Mouse (Mus musculus) limb, embryonic 15.5 days (tissue): ENCODE measurements around the gene Eya4. TPM values are rescaled to one million over a fixed set of nuclear protein-coding genes. Genes with fewer than 3 reads are reported as not detected.

ENCODE experiments used
- ATAC-seq: fragments of 200-750 bp; cut with Nextera tagmentation; 2 replicates; pipeline ENCODE4 v1.8.0; 2017; ENCODE audit warnings: low read depth, moderate TSS enrichment; ENCODE audit not compliant: insufficient number of reproducible peaks, low FRiP score, low TSS enrichment
- H3K27ac ChIP-seq: fragments of 300-500 bp; sonication (generic); 2 replicates; pipeline ENCODE4 v1.5.1; 2015; ENCODE audit warnings: moderate library complexity, mild to moderate bottlenecking, inconsistent platforms
- H3K27me3 ChIP-seq: fragments of 300-500 bp; sonication (generic); 2 replicates; pipeline ENCODE4 v1.6.1; 2015; ENCODE audit warnings: inconsistent platforms
- H3K36me3 ChIP-seq: fragments of 300-500 bp; sonication (generic); 2 replicates; pipeline ENCODE4 v1.6.1; 2015; ENCODE audit warnings: inconsistent platforms
- H3K4me1 ChIP-seq: fragments of 300-500 bp; sonication (generic); 2 replicates; pipeline ENCODE4 v1.6.1; 2015; ENCODE audit warnings: inconsistent platforms
- H3K4me2 ChIP-seq: fragments of 300-500 bp; sonication (generic); 2 replicates; pipeline ENCODE4 v1.6.1; 2015; ENCODE audit warnings: mild to moderate bottlenecking, inconsistent platforms
- H3K4me3 ChIP-seq: fragments of 300-500 bp; sonication (generic); 2 replicates; pipeline ENCODE4 v1.5.1; 2015; ENCODE audit warnings: mild to moderate bottlenecking, inconsistent platforms
- H3K9ac ChIP-seq: fragments of 300-500 bp; sonication (generic); 2 replicates; pipeline ENCODE4 v1.6.1; 2015; ENCODE audit warnings: inconsistent platforms
- H3K9me3 ChIP-seq: fragments of 300-500 bp; sonication (generic); 2 replicates; pipeline ENCODE4 v1.6.1; 2016; ENCODE audit warnings: inconsistent platforms
- WGBS: fragments of 180-500 bp; shearing (Covaris S2); methylation state at CpG from one replicate; pipeline ENCODE4 v1.1.7; 2015; 5-methylcytosine and 5-hydroxymethylcytosine counted together
- polyA plus RNA-seq: library from polyadenylated mRNA; unstranded; fragments of >200 nt; fragmentation: Nextera tagmentation; extraction: Ambion mirVana; gene quantifications from 2 replicates; pipeline ENCODE4 v1.2.1, GENCODE M21; 2015

Gene Eya4
- polyA plus RNA-seq, 1 experiment from 2014 or later = 4.8 TPM

- Histone ChIP-seq H3K9me3 (no peaks in the 10 kb centered on the region), H3K36me3 (no peaks in the 10 kb centered on the region), H3K27me3 (no peaks in the 10 kb centered on the region), H3K4me2 (no peak overlapping the region), H3K9ac (no peak overlapping the region), H3K4me3 (no peak overlapping the region), H3K4me1 (no peaks in the 10 kb centered on the region), H3K27ac (no peak overlapping the region)
- 69% methylated on average over 4 of the region's 4 CpGs for whole genome bisulfite sequencing
- no peak for ATAC-seq
Observed at GRCm38 (mm10) chr10:23322275-23322674, 28.3 kb downstream of the Eya4 start.

- H3K27ac ChIP-seq = no peak overlapping the region
- H3K27me3 ChIP-seq = no peaks in the 10 kb centered on the region
- no peak overlapping the region for H3K4me2 ChIP-seq
- H3K4me3 ChIP-seq = no peak overlapping the region
- no peaks in the 10 kb centered on the region for H3K36me3 ChIP-seq
- no peak for ATAC-seq
- no peak overlapping the region for H3K9ac ChIP-seq
- H3K9me3 ChIP-seq = no peaks in the 10 kb centered on the region
- WGBS = 82% methylated on average over 3 of the region's 3 CpGs
- H3K4me1 ChIP-seq = no peaks in the 10 kb centered on the region
Observed at GRCm38 (mm10) chr10:23295616-23296015, 55.0 kb downstream of the Eya4 start.

GRCm38 (mm10) chr10:23292495-23292894 is 58.1 kb downstream of the Eya4 start:
- Histone ChIP-seq H3K4me2 (no peak overlapping the region), H3K9ac (no peak overlapping the region), H3K36me3 (no peaks in the 10 kb centered on the region), H3K4me3 (no peak overlapping the region), H3K27me3 (no peaks in the 10 kb centered on the region), H3K4me1 (no peaks in the 10 kb centered on the region), H3K27ac (no peak overlapping the region), H3K9me3 (no peaks in the 10 kb centered on the region)
- ATAC-seq = no peak
- WGBS = 57% methylated on average over 7 of the region's 7 CpGs

GRCm38 (mm10) chr10:23277371-23277770 is 73.2 kb downstream of the Eya4 start:
- 89% methylated on average over 3 of the region's 3 CpGs for WGBS
- no peaks in the 10 kb centered on the region for H3K27me3 ChIP-seq
- H3K27ac ChIP-seq = no peak overlapping the region
- no peak for ATAC-seq
- H3K9me3 ChIP-seq = no peaks in the 10 kb centered on the region
- no peak overlapping the region for H3K4me3 ChIP-seq
- no peaks in the 10 kb centered on the region for H3K4me1 ChIP-seq
- no peak overlapping the region for H3K9ac ChIP-seq
- H3K4me2 ChIP-seq = no peak overlapping the region
- H3K36me3 ChIP-seq = no peaks in the 10 kb centered on the region

GRCm38 (mm10) chr10:23271050-23271621 is 79.5 kb downstream of the Eya4 start:
- Histone ChIP-seq H3K4me2 (no peak overlapping the region), H3K27ac (no peak overlapping the region), H3K4me3 (no peak overlapping the region), H3K27me3 (no peaks in the 10 kb centered on the region), H3K4me1 (no peaks in the 10 kb centered on the region), H3K9ac (no peak overlapping the region), H3K36me3 (no peaks in the 10 kb centered on the region), H3K9me3 (no peaks in the 10 kb centered on the region)
- WGBS = 62% methylated on average over 9 of the region's 9 CpGs
- no peak for ATAC-seq

GRCm38 (mm10) chr10:23270502-23270901 is 80.1 kb downstream of the Eya4 start:
- 88% methylated on average over 2 of the region's 2 CpGs for WGBS
- H3K27me3 ChIP-seq = no peaks in the 10 kb centered on the region
- no peak for ATAC-seq
- no peaks in the 10 kb centered on the region for H3K4me1 ChIP-seq
- H3K9ac ChIP-seq = no peak overlapping the region
- no peak overlapping the region for H3K27ac ChIP-seq
- no peaks in the 10 kb centered on the region for H3K36me3 ChIP-seq
- H3K4me3 ChIP-seq = no peak overlapping the region
- H3K9me3 ChIP-seq = no peaks in the 10 kb centered on the region
- no peak overlapping the region for H3K4me2 ChIP-seq

GRCm38 (mm10) chr10:23252180-23252579 is 98.4 kb downstream of the Eya4 start:
- Histone ChIP-seq H3K4me3 (no peak overlapping the region), H3K4me1 (no peaks in the 10 kb centered on the region), H3K4me2 (no peak overlapping the region), H3K27ac (no peak overlapping the region), H3K9me3 (no peaks in the 10 kb centered on the region), H3K9ac (no peak overlapping the region), H3K36me3 (no peaks in the 10 kb centered on the region), H3K27me3 (no peaks in the 10 kb centered on the region)
- WGBS = 66% methylated on average over 4 of the region's 4 CpGs
- ATAC-seq = no peak

GRCm38 (mm10) chr10:23246485-23246884 is 104.1 kb downstream of the Eya4 start:
- ATAC-seq = no peak
- 88% methylated on average over 3 of the region's 3 CpGs for WGBS
- no peak overlapping the region for H3K4me3 ChIP-seq
- no peak overlapping the region for H3K9ac ChIP-seq
- H3K27me3 ChIP-seq = no peaks in the 10 kb centered on the region
- H3K4me2 ChIP-seq = no peak overlapping the region
- H3K27ac ChIP-seq = no peak overlapping the region
- H3K4me1 ChIP-seq = no peaks in the 10 kb centered on the region
- H3K9me3 ChIP-seq = no peaks in the 10 kb centered on the region
- H3K36me3 ChIP-seq = no peaks in the 10 kb centered on the region

GRCm38 (mm10) chr10:23236918-23237317 is 113.7 kb downstream of the Eya4 start:
- no peak overlapping the region for H3K4me3 ChIP-seq
- H3K4me2 ChIP-seq = no peak overlapping the region
- WGBS = 42% methylated on average over 11 of the region's 11 CpGs

GRCm38 (mm10) chr10:23235405-23235804 is 115.2 kb downstream of the Eya4 start:
- no peak overlapping the region for H3K4me2 ChIP-seq
- WGBS = 83% methylated on average over 4 of the region's 4 CpGs
- no peak overlapping the region for H3K4me3 ChIP-seq
- no peak overlapping the region for H3K9ac ChIP-seq
- H3K9me3 ChIP-seq = no peaks in the 10 kb centered on the region
- no peaks in the 10 kb centered on the region for H3K27me3 ChIP-seq
- ATAC-seq = no peak
- H3K36me3 ChIP-seq = no peaks in the 10 kb centered on the region
- H3K27ac ChIP-seq = no peak overlapping the region
- H3K4me1 ChIP-seq = no peaks in the 10 kb centered on the region

More at GRCm38 (mm10) chr10:23236918-23237317, 113.7 kb downstream of the Eya4 start:
- H3K4me1 ChIP-seq = no peaks in the 10 kb centered on the region
- no peaks in the 10 kb centered on the region for H3K36me3 ChIP-seq
- no peak for ATAC-seq
- H3K9ac ChIP-seq = no peak overlapping the region
- no peaks in the 10 kb centered on the region for H3K27me3 ChIP-seq
- H3K27ac ChIP-seq = no peak overlapping the region
- H3K9me3 ChIP-seq = no peaks in the 10 kb centered on the region

GRCm38 (mm10) chr10:23233425-23233824 is 117.2 kb downstream of the Eya4 start:
- no peak overlapping the region for H3K4me3 ChIP-seq
- H3K9ac ChIP-seq = no peak overlapping the region
- ATAC-seq = no peak
- no peaks in the 10 kb centered on the region for H3K36me3 ChIP-seq
- H3K4me2 ChIP-seq = no peak overlapping the region
- no peaks in the 10 kb centered on the region for H3K9me3 ChIP-seq
- H3K4me1 ChIP-seq = no peaks in the 10 kb centered on the region
- no peaks in the 10 kb centered on the region for H3K27me3 ChIP-seq
- 53% methylated on average over 6 of the region's 6 CpGs for WGBS
- no peak overlapping the region for H3K27ac ChIP-seq

- H3K4me1 ChIP-seq = no peaks in the 10 kb centered on the region
- H3K4me3 ChIP-seq = no peak overlapping the region
- ATAC-seq = no peak
- no peaks in the 10 kb centered on the region for H3K36me3 ChIP-seq
- no peak overlapping the region for H3K9ac ChIP-seq
- 78% methylated on average over 5 of the region's 5 CpGs for WGBS
- no peak overlapping the region for H3K4me2 ChIP-seq
- no peaks in the 10 kb centered on the region for H3K9me3 ChIP-seq
- no peak overlapping the region for H3K27ac ChIP-seq
- no peaks in the 10 kb centered on the region for H3K27me3 ChIP-seq
Observed at GRCm38 (mm10) chr10:23230863-23231262, 119.7 kb downstream of the Eya4 start.

- Histone ChIP-seq H3K4me2 (no peak overlapping the region), H3K9ac (no peak overlapping the region), H3K27me3 (no peaks in the 10 kb centered on the region), H3K9me3 (no peaks in the 10 kb centered on the region), H3K27ac (no peak overlapping the region), H3K4me1 (no peaks in the 10 kb centered on the region), H3K36me3 (no peaks in the 10 kb centered on the region), H3K4me3 (no peak overlapping the region)
- ATAC-seq = no peak; the same call in 1 of the 2 replicates
- 63% methylated on average over 5 of the region's 5 CpGs for WGBS
Observed at GRCm38 (mm10) chr10:23223336-23223735, 127.2 kb downstream of the Eya4 start.
